Mouse (Mus musculus) bone marrow, adult 2 months (tissue): ENCODE results near the gene Map1a. TPM values are rescaled to one million over a fixed set of nuclear protein-coding genes. Genes with fewer than 3 reads are reported as not detected.

ENCODE experiments used
- H3K27ac ChIP-seq: fragments of 200-500 bp; 2 replicates; pipeline ENCODE4 v1.5.1; 2012; ENCODE audit warnings: low read depth, mild to moderate bottlenecking, control low read depth, inconsistent platforms, low read length; ENCODE audit not compliant: control insufficient read depth, poor library complexity, insufficient read depth
- H3K4me1 ChIP-seq: fragments of 200-500 bp; 2 replicates; pipeline ENCODE4 v1.6.1; 2011; ENCODE audit warnings: low read length; ENCODE audit not compliant: control insufficient read depth, insufficient read depth
- H3K4me3 ChIP-seq: fragments of 200-500 bp; replicated peaks from 2 replicates; pipeline ENCODE3; 2011; ENCODE audit warnings: mild to moderate bottlenecking, low read depth, low read length, control low read depth; ENCODE audit not compliant: control insufficient read depth
- CTCF ChIP-seq: fragments of 200-500 bp; IDR thresholded peaks from 2 replicates; pipeline ENCODE4 v1.5.1; 2011; ENCODE audit warnings: low read length, control low read depth; ENCODE audit not compliant: control insufficient read depth, insufficient read depth
- POLR2A ChIP-seq: fragments of 200-500 bp; IDR thresholded peaks from 2 replicates; pipeline ENCODE4 v1.6.1; 2011; ENCODE audit warnings: low read depth, mild to moderate bottlenecking, control low read depth, low read length, borderline replicate concordance; ENCODE audit not compliant: control insufficient read depth
- WGBS: fragments of 180-500 bp; shearing (Covaris S2); methylation state at CpG from one replicate; pipeline ENCODE4 v1.1.7; 2018; 5-methylcytosine and 5-hydroxymethylcytosine counted together
- polyA plus RNA-seq: library from polyadenylated mRNA; stranded (reverse); fragments of >200 nt; gene quantifications from 2 replicates; pipeline ENCODE4 v1.2.4, GENCODE M21; 2011; ENCODE audit warnings: low replicate concordance; ENCODE audit not compliant: missing spikeins, insufficient read depth, insufficient read length

Gene Map1a
- polyA plus RNA-seq, 1 experiment: 0.55 TPM

GRCm38 (mm10) chr2:121297701-121298100 lies 8.3 kb downstream of the Map1a start:
- Histone ChIP-seq H3K4me3 (no peak overlapping the region), H3K4me1 (no peaks in the 10 kb centered on the region; the same call in 1 of the 2 replicates), H3K27ac (no peak overlapping the region)
- 18% methylated on average over 9 of the region's 9 CpGs for WGBS
- TF ChIP-seq CTCF: no peak

- Histone ChIP-seq H3K4me3 (no peak overlapping the region), H3K27ac (no peak overlapping the region), H3K4me1 (no peaks in the 10 kb centered on the region; the same call in 1 of the 2 replicates)
- 17% methylated on average over 8 of the region's 8 CpGs for WGBS
- TF ChIP-seq CTCF (no peak), POLR2A (no peak)
Observed at GRCm38 (mm10) chr2:121298131-121298530, 8.7 kb downstream of the Map1a start.

GRCm38 (mm10) chr2:121299471-121299870 lies 10.1 kb downstream of the Map1a start:
- no peak overlapping the region; the same call in 1 of the 2 replicates for H3K27ac ChIP-seq
- TF ChIP-seq POLR2A: no peak
- TF ChIP-seq CTCF: no peak
- no peak overlapping the region for H3K4me3 ChIP-seq
- 83% methylated on average over 17 of the region's 17 CpGs for WGBS
- H3K4me1 ChIP-seq: no peaks in the 10 kb centered on the region

GRCm38 (mm10) chr2:121300036-121300435 lies 10.6 kb downstream of the Map1a start:
- no peak overlapping the region for H3K27ac ChIP-seq
- 73% methylated on average over 10 of the region's 10 CpGs for WGBS
- H3K4me1 ChIP-seq: no peaks in the 10 kb centered on the region
- TF ChIP-seq CTCF (no peak), POLR2A (no peak)
- no peak overlapping the region for H3K4me3 ChIP-seq

GRCm38 (mm10) chr2:121308997-121309416 lies 19.6 kb downstream of the Map1a start:
- Histone ChIP-seq H3K4me1 (no peaks in the 10 kb centered on the region), H3K4me3 (no peak overlapping the region), H3K27ac (no peak overlapping the region)
- no peak for TF ChIP-seq CTCF
- no peak for TF ChIP-seq POLR2A
- WGBS: 20% methylated on average over 5 of the region's 5 CpGs

- no peak for TF ChIP-seq POLR2A
- no peak for TF ChIP-seq CTCF
- Histone ChIP-seq H3K27ac (no peak overlapping the region), H3K4me3 (no peak overlapping the region), H3K4me1 (no peaks in the 10 kb centered on the region)
- 70% methylated on average over 8 of the region's 8 CpGs for WGBS
Observed at GRCm38 (mm10) chr2:121316278-121316677, 26.9 kb downstream of the Map1a start.

GRCm38 (mm10) chr2:121323041-121323440 lies 33.6 kb downstream of the Map1a start:
- no peak overlapping the region for H3K27ac ChIP-seq
- no peak for TF ChIP-seq POLR2A
- WGBS: 90% methylated on average over 10 of the region's 10 CpGs
- no peaks in the 10 kb centered on the region for H3K4me1 ChIP-seq
- H3K4me3 ChIP-seq: no peak overlapping the region

GRCm38 (mm10) chr2:121323693-121324470 lies 34.5 kb downstream of the Map1a start:
- H3K4me1 ChIP-seq: no peaks in the 10 kb centered on the region
- no peak overlapping the region for H3K4me3 ChIP-seq
- TF ChIP-seq POLR2A (no peak), CTCF (no peak)
- WGBS: 66% methylated on average over 10 of the region's 10 CpGs
- H3K27ac ChIP-seq: no peak overlapping the region

GRCm38 (mm10) chr2:121329492-121329891 lies 40.1 kb downstream of the Map1a start:
- no peak overlapping the region for H3K4me3 ChIP-seq
- no peak overlapping the region for H3K27ac ChIP-seq
- no peak for TF ChIP-seq POLR2A
- no peak for TF ChIP-seq CTCF
- no peaks in the 10 kb centered on the region for H3K4me1 ChIP-seq
- WGBS: 59% methylated on average over 2 of the region's 2 CpGs
